Mouse (Mus musculus) urinary bladder, adult 2 months (tissue): Measurements from ENCODE around the gene Acer3. TPM values are rescaled to one million over a fixed set of nuclear protein-coding genes. Genes with fewer than 3 reads are reported as not detected.

Experiments used
- polyA plus RNA-seq: library from polyadenylated mRNA; depleted of rRNA; stranded (reverse); fragments of >200 nt; gene quantifications from 2 replicates; pipeline ENCODE4 v1.2.3, GENCODE M21; 2012; rRNA removed

Acer3 gene
- polyA plus RNA-seq, 1 experiment, result 32.4 TPM

Other genes with a start within 250 kb of the Acer3 start
- 29.5 and 35.3 TPM in 2 replicates for gene Myo7a, start 201.7 kb downstream of the Acer3 start, polyA plus RNA-seq
- gene Omp, start 175.7 kb downstream of the Acer3 start, polyA plus RNA-seq, result 1.7 and 2.2 TPM in 2 replicates
- gene Capn5, start 142.9 kb downstream of the Acer3 start, polyA plus RNA-seq, result 71.4 and 76.6 TPM in 2 replicates
- gene B3gnt6, start 121.7 kb downstream of the Acer3 start, polyA plus RNA-seq, result 0.32 and 0.46 TPM in 2 replicates
- 199 and 219 TPM in 2 replicates for gene Tsku, start 40.1 kb upstream of the Acer3 start, polyA plus RNA-seq
- gene Gucy2d, start 119.2 kb upstream of the Acer3 start, polyA plus RNA-seq, result 0.10 and 0.17 TPM in 2 replicates
- gene Lrrc32, start 168.1 kb upstream of the Acer3 start, polyA plus RNA-seq, result 12.6 and 17.6 TPM in 2 replicates